Comparison of ENCODE assay signal across 8 mouse cellular contexts in genomic region chr16:38087231-38087630, GRCm38 (mm10). TPM values are rescaled to one million over a fixed set of nuclear protein-coding genes. Genes with fewer than 3 reads are reported as not detected.
DNase-seq lines count a peak whose midpoint lies in the region; ATAC-seq lines count a peak whose summit lies in the region.

No protein-coding gene starts in this region.

- peaks cover 10% of the 10 kb centered on the region for H3K4me1 ChIP-seq in kidney, embryonic 16.5 days (ENCODE audit: insufficient read depth, low read length)
- peaks cover 3% of the 10 kb centered on the region; the same call in 1 of the 2 replicates for H3K4me1 ChIP-seq in embryonic facial prominence, embryonic 12.5 days
- H3K4me1 ChIP-seq in limb, embryonic 10.5 days = peaks cover 15% of the 10 kb centered on the region
- peaks cover 10% of the 10 kb centered on the region; the same call in 1 of the 2 replicates for H3K4me1 ChIP-seq in neural tube, embryonic 12.5 days

- no peaks in the 10 kb centered on the region for H3K36me3 ChIP-seq in kidney, embryonic 16.5 days (ENCODE audit: insufficient read depth, low read length)
- no peaks in the 10 kb centered on the region for H3K36me3 ChIP-seq in embryonic facial prominence, embryonic 12.5 days
- 0 out of 2 replicates have a peak, but pooled peaks cover 2% of the 10 kb centered on the region for H3K36me3 ChIP-seq in limb, embryonic 10.5 days
- H3K36me3 ChIP-seq in neural tube, embryonic 12.5 days = no peaks in the 10 kb centered on the region

- peak overlapping the region; percentile 91 for H3K4me3 ChIP-seq in kidney, embryonic 16.5 days (ENCODE audit: low read length)
- peak overlapping the region; percentile 90 for H3K4me3 ChIP-seq in embryonic facial prominence, embryonic 12.5 days
- H3K4me3 ChIP-seq in limb, embryonic 10.5 days = peak overlapping the region; percentile 93
- H3K4me3 ChIP-seq in neural tube, embryonic 12.5 days = peak overlapping the region; percentile 94

- H3K9me3 ChIP-seq in kidney, embryonic 16.5 days (ENCODE audit: low read length) = no peaks in the 10 kb centered on the region
- no peaks in the 10 kb centered on the region for H3K9me3 ChIP-seq in embryonic facial prominence, embryonic 12.5 days
- H3K9me3 ChIP-seq in limb, embryonic 10.5 days (replicated peaks) = no peaks in the 10 kb centered on the region
- no peaks in the 10 kb centered on the region for H3K9me3 ChIP-seq in neural tube, embryonic 12.5 days

- DNase-seq in kidney, adult 9 months = no peak
- DNase-seq in limb, embryonic 10.5 days (ENCODE audit: low spot score) = peak; percentile 33
- DNase-seq in adrenal gland, postnatal 10 days = no peak
- DNase-seq in spleen, adult 18-20 months = no peak
- no peak for DNase-seq in gastrocnemius, adult 18-20 months (ENCODE audit: low spot score)

- no peaks in the 10 kb centered on the region for H3K27me3 ChIP-seq in kidney, embryonic 16.5 days (ENCODE audit: insufficient read depth, low read length)
- H3K27me3 ChIP-seq in embryonic facial prominence, embryonic 12.5 days = no peaks in the 10 kb centered on the region
- H3K27me3 ChIP-seq in limb, embryonic 10.5 days (ENCODE audit: low read depth, poor library complexity, severe bottlenecking) = no peaks in the 10 kb centered on the region
- H3K27me3 ChIP-seq in neural tube, embryonic 12.5 days (replicated peaks) = no peaks in the 10 kb centered on the region

- H3K4me2 ChIP-seq in kidney, embryonic 16.5 days (replicated peaks; ENCODE audit: low read depth, low read length) = peak overlapping the region; percentile 62
- H3K4me2 ChIP-seq in embryonic facial prominence, embryonic 12.5 days (replicated peaks) = peak overlapping the region; percentile 69
- H3K4me2 ChIP-seq in neural tube, embryonic 12.5 days (replicated peaks) = peak overlapping the region; percentile 58

- peak overlapping the region; percentile 77 for H3K9ac ChIP-seq in kidney, embryonic 16.5 days (replicated peaks; ENCODE audit: low read length)
- H3K9ac ChIP-seq in embryonic facial prominence, embryonic 12.5 days = peak overlapping the region; percentile 90
- peak overlapping the region; percentile 91; the same call in 1 of the 2 replicates for H3K9ac ChIP-seq in neural tube, embryonic 12.5 days

- 23% methylated on average over 10 of the region's 10 CpGs for WGBS in kidney, embryonic 16.5 days
- 31% methylated on average over 10 of the region's 10 CpGs for WGBS in embryonic facial prominence, embryonic 12.5 days
- 59% methylated on average over 10 of the region's 10 CpGs for WGBS in limb, embryonic 10.5 days
- WGBS in neural tube, embryonic 12.5 days = 32% methylated on average over 10 of the region's 10 CpGs

- no peak for ATAC-seq in kidney, embryonic 16.5 days (ENCODE audit: low FRiP score, low TSS enrichment)
- no peak for ATAC-seq in embryonic facial prominence, embryonic 12.5 days (ENCODE audit: insufficient number of reproducible peaks, insufficient read depth, low FRiP score, low TSS enrichment)
- ATAC-seq in neural tube, embryonic 12.5 days (ENCODE audit: low FRiP score, low read depth) = no peak

- H3K27ac ChIP-seq in kidney, embryonic 16.5 days (ENCODE audit: low read length) = peak overlapping the region; percentile 98
- H3K27ac ChIP-seq in embryonic facial prominence, embryonic 12.5 days = peak overlapping the region; percentile 100
- peak overlapping the region; percentile 99 for H3K27ac ChIP-seq in limb, embryonic 10.5 days
- peak overlapping the region; percentile 99 for H3K27ac ChIP-seq in neural tube, embryonic 12.5 days

RNA-seq across cellular contexts. Expression of gene Gsk3b, which starts 1.6 kb away (rescaled TPM):
- polyA plus RNA-seq in kidney, embryonic 16.5 days (2015; fragmentation: Nextera tagmentation; extraction: Ambion mirVana) = 50.3 and 56.2 TPM in 2 replicates
- 81.9 and 82.6 TPM in 2 replicates for polyA plus RNA-seq in embryonic facial prominence, embryonic 12.5 days (2016; fragmentation: Nextera tagmentation; extraction: Ambion mirVana)
- 46.1 and 59.4 TPM in 2 replicates for polyA plus RNA-seq in limb, embryonic 10.5 days (2016; fragmentation: Nextera tagmentation; extraction: Ambion mirVana)
- 140 and 151 TPM in 2 replicates for polyA plus RNA-seq in neural tube, embryonic 12.5 days (2016; fragmentation: Nextera tagmentation; extraction: Ambion mirVana)
- total RNA-seq in adrenal gland, postnatal 10 days (2021) = 10 to 100 TPM; 52.5 to 69.5 TPM
- total RNA-seq in gastrocnemius, adult 18-20 months (2021) = 10 to 100 TPM; 58.8 to 66.5 TPM
